Mouse (Mus musculus) lung, adult 10 weeks (tissue): ENCODE measurements around the gene Rmnd5a. TPM values are rescaled to one million over a fixed set of nuclear protein-coding genes. Genes with fewer than 3 reads are reported as not detected.

ENCODE experiments used
- polyA plus RNA-seq: library from polyadenylated mRNA; stranded (reverse); fragments of 350-450 nt; fragmentation: Illumina TruSeq; extraction: RNeasy Lipid Tissue Mini Kit (QIAGEN cat#74804); gene quantifications from one replicate; pipeline ENCODE4 v1.2.3, GENCODE M21; 2014; ENCODE audit warnings: low read depth, low replicate concordance; ENCODE audit not compliant: insufficient read depth

The Rmnd5a gene
- 23.9 TPM for polyA plus RNA-seq

GRCm38 (mm10) chr6:71440492-71441250 lies at the start of gene Rmnd5a:
Gene Rmnd5a (minus strand): TSS chr6:71440637.

GRCm38 (mm10) chr6:71373249-71373775 lies 67.1 kb downstream of the Rmnd5a start, which contains the start of gene Cd8a:
Gene Cd8a (plus strand): TSS chr6:71373427.

Other genes with a start within 250 kb of the Rmnd5a start
- 43.4 TPM for gene Fabp1, start 240.8 kb downstream of the Rmnd5a start, polyA plus RNA-seq
- 64.2 TPM for gene Krcc1, start 169.0 kb downstream of the Rmnd5a start, polyA plus RNA-seq
- 2.4 TPM for gene Smyd1, start 118.4 kb downstream of the Rmnd5a start, polyA plus RNA-seq
- 6.5 TPM for gene Cd8b1, start 117.8 kb downstream of the Rmnd5a start, polyA plus RNA-seq
- 4.0 TPM for gene Cd8a, start 67.2 kb downstream of the Rmnd5a start, polyA plus RNA-seq
- 18.2 TPM for gene Rnf103, start 53.3 kb upstream of the Rmnd5a start, polyA plus RNA-seq
- 90.0 TPM for gene Chmp3, start 103.2 kb upstream of the Rmnd5a start, polyA plus RNA-seq
- 12.5 TPM for gene Kdm3a, start 192.4 kb upstream of the Rmnd5a start, polyA plus RNA-seq